Mouse (Mus musculus): ENCODE data around the gene Rangap1. TPM values are rescaled to one million over a fixed set of nuclear protein-coding genes. Genes with fewer than 3 reads are reported as not detected.

Gene Rangap1
- total and polyA plus RNA-seq, 3 experiments, result 128 to 207 (median 180) TPM

- Histone ChIP-seq H3K27me3 (replicated peaks) (no peaks in the 10 kb centered on the region), H3K27ac (ENCODE audit: insufficient read depth, low read depth) (no peak overlapping the region), H3K9ac (ENCODE audit: insufficient read depth, low read depth) (no peak overlapping the region), H3K9me3 (replicated peaks; ENCODE audit: low read length) (peaks cover 4% of the 10 kb centered on the region), H3K4me2 (ENCODE audit: insufficient read depth, low read depth, poor library complexity, severe bottlenecking) (no peak overlapping the region), H3K36me3 (replicated peaks in 1 of 2; ENCODE audit: control insufficient read depth in 1 of 2, insufficient read depth in 1 of 2, low read length in 1 of 2) (peaks cover 46 to 79% of the 10 kb centered on the region in 2 experiments), H3K4me3 (replicated peaks in 1 of 3; ENCODE audit: low read depth in 2 of 3, low read length in 2 of 3, poor library complexity in 1 of 3) (no peak overlapping the region), H3K79me2 (replicated peaks; ENCODE audit: control insufficient read depth, extremely low read depth, insufficient read depth, poor library complexity, severe bottlenecking) (no peaks in the 10 kb centered on the region), H3K4me1 (ENCODE audit: control insufficient read depth in 1 of 2, insufficient read depth in 2 of 2) (peaks cover 0 to 5% of the 10 kb centered on the region in 2 experiments; a peak in 1 of 4 replicates)
- dilution Hi-C loops (cut with MboI; ENCODE audit: extremely low pct_ligation_motif_present, extremely low pct_unique_long_range_greater_than_20kb, low sequenced_read_pairs), result no loop called here
- DNase-seq (ENCODE audit: extremely low read depth), result no peak
- TF ChIP-seq ZC3H11A (IDR thresholded peaks at IDR 0.05; ENCODE audit: low read depth, low read length) (no peak), RAD21 (IDR thresholded peaks at IDR 0.05; ENCODE audit: low read depth, low read length) (no peak), MAZ (IDR thresholded peaks at IDR 0.05; ENCODE audit: low read depth, low read length) (no peak), CHD2 (IDR thresholded peaks at IDR 0.05; ENCODE audit: low read length) (no peak), MEF2A (IDR thresholded peaks at IDR 0.05; ENCODE audit: borderline replicate concordance, low read depth, low read length) (no peak), ELF1 (IDR thresholded peaks at IDR 0.05; ENCODE audit: low read depth, low read length) (no peak), ETS1 (conservative IDR thresholded peaks at IDR 0.05; ENCODE audit: low read depth, low read length) (no peak), GABPA (IDR thresholded peaks at IDR 0.05; ENCODE audit: insufficient replicate concordance, low read depth, low read length) (no peak), USF1 (IDR thresholded peaks at IDR 0.05; ENCODE audit: low read depth, low read length) (no peak)
- in situ Hi-C loops (cut with MboI; ENCODE audit: low pct_ligation_motif_present, low pct_unique_long_range_greater_than_20kb, low sequenced_read_pairs), result no loop called here
These were observed 23.7 kb upstream of the Rangap1 start for GRCm38 (mm10) chr15:81769037-81769436.

DNA sequence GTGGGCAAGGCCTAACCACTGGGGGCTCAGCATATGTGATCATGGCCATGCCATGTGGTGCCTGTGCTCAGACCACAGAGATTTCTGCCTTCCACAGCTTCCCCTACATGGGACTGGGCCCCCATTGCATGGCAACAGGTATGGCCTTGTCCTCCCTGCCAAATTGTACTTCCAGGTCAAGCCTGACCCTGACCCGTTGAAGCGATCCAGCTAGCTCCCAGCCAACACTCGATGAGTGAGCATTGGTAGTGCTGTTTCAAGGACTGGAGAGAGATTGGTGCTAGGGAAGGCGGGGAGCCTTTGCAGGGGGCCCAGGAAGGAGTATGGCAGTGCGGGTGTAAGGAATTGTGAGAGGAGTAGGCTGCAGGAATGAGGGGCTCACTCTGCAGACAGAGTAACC is 21.1 kb upstream of the Rangap1 start:
- Histone ChIP-seq H3K36me3 (replicated peaks in 1 of 2; ENCODE audit: control insufficient read depth in 1 of 2, insufficient read depth in 1 of 2, low read length in 1 of 2) (peaks cover 24 to 65% of the 10 kb centered on the region in 2 experiments), H3K79me2 (replicated peaks; ENCODE audit: control insufficient read depth, extremely low read depth, insufficient read depth, poor library complexity, severe bottlenecking) (no peaks in the 10 kb centered on the region)
- DNase-seq (ENCODE audit: extremely low read depth), result no peak

More for the DNA sequence above, 21.1 kb upstream of the Rangap1 start:
- Histone ChIP-seq H3K4me3 (replicated peaks in 1 of 3; ENCODE audit: low read depth in 2 of 3, low read length in 2 of 3, poor library complexity in 1 of 3) (no peak overlapping the region), H3K4me2 (ENCODE audit: insufficient read depth, low read depth, poor library complexity, severe bottlenecking) (no peak overlapping the region), H3K27ac (ENCODE audit: insufficient read depth, low read depth) (no peak overlapping the region), H3K9me3 (replicated peaks; ENCODE audit: low read length) (peaks cover 7% of the 10 kb centered on the region), H3K27me3 (replicated peaks) (no peaks in the 10 kb centered on the region), H3K9ac (ENCODE audit: insufficient read depth, low read depth) (no peak overlapping the region), H3K4me1 (ENCODE audit: control insufficient read depth in 1 of 2, insufficient read depth in 2 of 2) (peaks cover 0 to 12% of the 10 kb centered on the region in 2 experiments; a peak in 1 of 4 replicates)
- TF ChIP-seq USF2 (conservative IDR thresholded peaks at IDR 0.05; ENCODE audit: low read depth, low read length) (no peak), ZNF384 (IDR thresholded peaks at IDR 0.05; ENCODE audit: low read depth, low read length) (no peak), CHD2 (IDR thresholded peaks at IDR 0.05; ENCODE audit: low read length) (no peak), TCF12 (IDR thresholded peaks at IDR 0.05; ENCODE audit: low read depth, low read length) (no peak), RAD21 (IDR thresholded peaks at IDR 0.05; ENCODE audit: low read depth, low read length) (no peak), CHD1 (IDR thresholded peaks at IDR 0.05; ENCODE audit: low read depth, low read length) (no peak), NELFE (IDR thresholded peaks at IDR 0.05; ENCODE audit: low read depth, low read length) (no peak), JUND (conservative IDR thresholded peaks at IDR 0.05; ENCODE audit: low read depth, low read length) (no peak), POLR2AphosphoS2 (IDR thresholded peaks at IDR 0.05; ENCODE audit: low read depth, low read length) (no peak), CTCF (conservative IDR thresholded peaks at IDR 0.05 in 1 of 2, IDR thresholded peaks at IDR 0.05 in 1 of 2; ENCODE audit: low read depth in 2 of 2, low read length in 2 of 2) (no peak), KAT2A (IDR thresholded peaks at IDR 0.05; ENCODE audit: insufficient replicate concordance, low read length) (no peak), ZC3H11A (IDR thresholded peaks at IDR 0.05; ENCODE audit: low read depth, low read length) (no peak), MAZ (IDR thresholded peaks at IDR 0.05; ENCODE audit: low read depth, low read length) (no peak)
- in situ Hi-C loops (cut with MboI; ENCODE audit: low pct_ligation_motif_present, low pct_unique_long_range_greater_than_20kb, low sequenced_read_pairs) (no loop called here), dilution Hi-C loops (cut with MboI; ENCODE audit: extremely low pct_ligation_motif_present, extremely low pct_unique_long_range_greater_than_20kb, low sequenced_read_pairs) (no loop called here)
